Mouse (Mus musculus) embryonic facial prominence, embryonic 14.5 days (tissue): ENCODE data around the gene Tspan31. TPM values are rescaled to one million over a fixed set of nuclear protein-coding genes. Genes with fewer than 3 reads are reported as not detected.
"Not testable (repeated sequence)": the region's sequence is repeated elsewhere in the genome, so short reads cannot be mapped to it uniquely, and the experiment has no call there.

ENCODE experiments used
- ATAC-seq: fragments of 200-750 bp; cut with Nextera tagmentation; 2 replicates; pipeline ENCODE4 v1.8.0; 2017; ENCODE audit warnings: low read depth, moderate number of reproducible peaks, moderate TSS enrichment
- DNase-seq: peaks from one replicate; pipeline ENCODE4 v3.0.0-alpha.2; 2015; ENCODE audit warnings: low spot score
- H3K27ac ChIP-seq: fragments of 300-500 bp; sonication (generic); replicated peaks from 2 replicates; pipeline ENCODE4 v1.5.1; 2014; ENCODE audit warnings: low read depth, mild to moderate bottlenecking, low read length, moderate library complexity
- H3K27me3 ChIP-seq: fragments of 300-500 bp; sonication (generic); replicated peaks from 2 replicates; pipeline ENCODE4 v1.6.1; 2014; ENCODE audit warnings: low read length; ENCODE audit not compliant: control insufficient read depth, insufficient read depth
- H3K36me3 ChIP-seq: fragments of 300-500 bp; sonication (generic); 2 replicates; pipeline ENCODE4 v1.6.1; 2014; ENCODE audit warnings: low read length, mixed read lengths; ENCODE audit not compliant: control insufficient read depth, insufficient read depth
- H3K4me1 ChIP-seq: fragments of 300-500 bp; sonication (generic); 2 replicates; pipeline ENCODE4 v1.6.1; 2014; ENCODE audit warnings: antibody characterized with exemption, low read length; ENCODE audit not compliant: control insufficient read depth, insufficient read depth
- H3K4me2 ChIP-seq: fragments of 300-500 bp; sonication (generic); 2 replicates; pipeline ENCODE4 v1.6.1; 2014; ENCODE audit warnings: low read depth, mild to moderate bottlenecking, low read length, moderate library complexity, mixed read lengths
- H3K4me3 ChIP-seq: fragments of 300-500 bp; sonication (generic); 2 replicates; pipeline ENCODE4 v1.5.1; 2014; ENCODE audit warnings: low read depth, mild to moderate bottlenecking, low read length
- H3K9ac ChIP-seq: fragments of 300-500 bp; sonication (generic); 2 replicates; pipeline ENCODE4 v1.6.1; 2014; ENCODE audit warnings: low read depth, mild to moderate bottlenecking, low read length, moderate library complexity, mixed read lengths
- H3K9me3 ChIP-seq: fragments of 300-500 bp; sonication (generic); 2 replicates; pipeline ENCODE4 v1.6.1; 2016; ENCODE audit warnings: low read length; ENCODE audit not compliant: control insufficient read depth
- WGBS: fragments of 180-500 bp; shearing (Covaris S2); extraction: QIAGEN DNeasy Blood & Tissue Kit; methylation state at CpG from one replicate; pipeline ENCODE4 v1.1.7; 2014; 5-methylcytosine and 5-hydroxymethylcytosine counted together
- polyA plus RNA-seq: library from polyadenylated mRNA; unstranded; fragments of >200 nt; fragmentation: Nextera tagmentation; extraction: Ambion mirVana; gene quantifications from 2 replicates; pipeline ENCODE4 v1.2.1, GENCODE M21; 2014

The Tspan31 gene
- polyA plus RNA-seq, 1 experiment from 2014 or later = 51.8 TPM

DNA sequence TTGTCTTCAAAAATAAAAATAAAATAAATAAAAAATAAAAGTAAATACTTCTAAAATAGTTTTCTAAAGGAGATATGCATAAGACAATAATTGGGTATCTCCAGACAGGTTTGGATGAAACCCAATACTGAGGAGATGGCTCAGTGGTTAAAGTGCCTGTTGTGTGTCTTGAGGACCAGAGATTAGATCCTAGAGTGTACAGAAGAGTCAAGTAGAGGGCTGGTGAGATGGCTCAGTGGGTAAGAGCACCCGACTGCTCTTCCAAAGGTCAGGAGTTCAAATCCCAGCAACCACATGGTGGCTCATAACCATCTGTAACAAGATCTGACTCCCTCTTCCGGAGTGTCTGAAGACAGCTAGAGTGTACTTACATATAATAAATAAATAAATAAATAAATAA, 2.9 kb upstream of the Tspan31 start:
- not testable (repeated sequence) for ATAC-seq, H3K4me2 ChIP-seq, H3K4me3 ChIP-seq, H3K9ac ChIP-seq, H3K27ac ChIP-seq, H3K9me3 ChIP-seq, DNase-seq
- Histone ChIP-seq H3K27me3 (peaks cover 29% of the 10 kb centered on the region), H3K4me1 (peaks cover 16% of the 10 kb centered on the region), H3K36me3 (peaks cover 10% of the 10 kb centered on the region)
- 81% methylated on average over 2 of the region's 2 CpGs for WGBS

DNA sequence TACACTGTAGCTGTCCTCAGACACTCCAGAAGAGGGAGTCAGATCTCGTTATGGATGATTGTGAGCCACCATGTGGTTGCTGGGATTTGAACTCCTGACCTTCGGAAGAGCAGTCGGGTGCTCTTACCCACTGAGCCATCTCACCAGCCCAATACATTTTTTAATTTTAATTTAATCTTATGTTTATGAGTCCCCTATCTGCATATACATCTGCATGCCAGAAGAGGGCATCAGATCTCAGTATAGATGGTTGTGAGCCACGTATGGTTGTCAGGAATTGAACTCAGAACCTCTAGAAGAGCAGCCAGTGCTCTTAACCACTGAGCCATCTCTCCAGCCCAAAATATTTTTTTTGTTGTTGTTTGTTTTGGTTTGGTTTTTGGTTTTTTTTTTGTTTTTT, 2.2 kb upstream of the Tspan31 start:
- Histone ChIP-seq H3K4me1 (peaks cover 16% of the 10 kb centered on the region), H3K27me3 (peaks cover 22% of the 10 kb centered on the region), H3K36me3 (peaks cover 17% of the 10 kb centered on the region)
- not testable (repeated sequence) for H3K4me2 ChIP-seq, ATAC-seq, H3K9me3 ChIP-seq, DNase-seq, H3K27ac ChIP-seq, H3K4me3 ChIP-seq, H3K9ac ChIP-seq
- WGBS = 86% methylated on average over 4 of the region's 4 CpGs

GRCm38 (mm10) chr10:127071203-127071602, 1.1 kb upstream of the Tspan31 start:
- H3K27ac ChIP-seq = peak overlapping the region; percentile 82; the same call in 1 of the 2 replicates
- no peak for DNase-seq
- H3K9me3 ChIP-seq = no peaks in the 10 kb centered on the region
- no peak for ATAC-seq
- peaks cover 16% of the 10 kb centered on the region for H3K4me1 ChIP-seq
- H3K4me2 ChIP-seq = peak overlapping the region; percentile 86
- H3K27me3 ChIP-seq = peaks cover 12% of the 10 kb centered on the region
- peak overlapping the region; percentile 73 for H3K9ac ChIP-seq
- peak overlapping the region; percentile 62 for H3K4me3 ChIP-seq
- peaks cover 28% of the 10 kb centered on the region for H3K36me3 ChIP-seq
- WGBS = 69% methylated on average over 9 of the region's 9 CpGs

DNA sequence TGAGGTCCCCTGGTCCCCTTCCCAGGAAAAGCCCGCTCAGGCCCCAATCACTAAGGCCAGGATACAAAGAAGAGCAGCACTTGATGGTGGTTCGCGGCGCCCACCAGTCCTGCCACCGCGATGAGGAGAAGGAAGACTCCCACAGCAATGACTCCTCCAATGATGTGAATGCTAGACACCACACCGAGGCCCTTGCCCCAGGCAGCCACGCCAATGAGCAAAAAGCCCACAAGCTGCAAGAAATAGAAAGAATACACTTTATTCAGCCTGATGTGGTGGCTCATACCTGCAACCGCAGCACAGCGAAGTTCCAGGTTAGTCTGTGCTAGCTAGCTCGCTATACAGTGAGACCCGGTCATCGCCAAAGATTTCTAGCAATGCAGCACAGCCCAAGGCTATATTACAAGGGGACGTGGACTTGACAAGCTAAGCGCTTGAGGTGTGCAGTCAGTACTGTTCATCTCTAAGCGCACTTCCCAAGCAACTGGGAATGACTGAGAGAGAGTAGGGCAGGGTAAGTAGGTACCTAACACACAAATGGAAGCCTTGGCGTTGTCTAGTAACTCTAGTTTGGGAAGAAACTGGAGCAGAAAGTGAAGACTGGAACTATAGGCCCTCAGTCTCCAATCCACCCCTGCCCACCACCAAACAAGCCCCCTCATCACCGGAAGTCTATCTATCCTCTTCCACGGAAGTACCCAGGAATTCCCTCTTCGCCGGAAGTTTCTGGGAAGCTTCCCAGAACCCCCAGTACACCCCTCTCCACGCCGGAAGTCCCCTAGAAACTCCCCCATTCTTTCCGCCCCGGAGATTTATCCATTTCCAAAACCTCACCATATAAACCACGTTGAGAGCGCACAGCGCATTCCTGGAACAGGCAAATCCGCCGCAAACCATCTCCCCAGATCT, 529 bp downstream of the Tspan31 start:
- peaks cover 44% of the 10 kb centered on the region for H3K36me3 ChIP-seq
- H3K9ac ChIP-seq = peak overlapping the region; percentile 73
- H3K4me1 ChIP-seq = peaks cover 22% of the 10 kb centered on the region
- peak overlapping the region; percentile 76 for H3K4me2 ChIP-seq
- no peaks in the 10 kb centered on the region for H3K27me3 ChIP-seq
- H3K27ac ChIP-seq = peak overlapping the region; percentile 91
- DNase-seq (peak; percentile 87), ATAC-seq (peak; percentile 70)
- WGBS = 7% methylated on average over 30 of the region's 30 CpGs
- H3K4me3 ChIP-seq = peak overlapping the region; percentile 62
- no peaks in the 10 kb centered on the region for H3K9me3 ChIP-seq

DNA sequence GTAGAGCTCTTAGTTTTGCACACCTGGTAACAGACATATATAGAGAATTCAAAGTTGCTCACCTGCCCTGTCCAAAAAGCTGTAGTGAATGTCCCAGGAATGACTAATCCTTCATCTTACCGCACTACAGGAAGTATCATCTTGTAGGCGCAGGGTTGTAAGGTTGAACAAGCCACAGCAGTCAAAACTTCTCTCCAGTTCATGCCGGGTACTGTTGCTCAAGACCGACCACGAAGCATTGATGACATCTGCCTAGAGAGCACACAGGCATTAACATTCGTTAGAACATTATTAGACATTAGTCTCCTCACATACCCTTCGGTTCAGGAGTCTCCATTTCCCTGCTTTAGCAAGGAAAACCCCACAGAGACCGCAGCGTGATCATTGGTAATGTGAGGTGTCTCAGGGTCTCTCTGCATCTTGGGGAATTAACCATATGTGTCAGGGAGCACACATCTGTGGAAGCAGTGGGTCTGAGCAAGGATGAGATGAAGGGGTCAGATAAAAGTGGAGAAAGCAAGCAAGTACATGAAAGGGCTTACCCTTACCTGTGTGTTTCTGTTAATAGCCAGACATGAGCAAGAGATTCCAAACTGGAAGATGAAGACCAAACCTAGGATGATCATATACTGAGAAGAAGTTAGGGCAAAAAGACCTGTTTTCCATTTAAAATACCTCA, 1.6 kb downstream of the Tspan31 start:
- Histone ChIP-seq H3K36me3 (peaks cover 45% of the 10 kb centered on the region), H3K9me3 (no peaks in the 10 kb centered on the region), H3K4me3 (peak overlapping the region; percentile 62), H3K4me2 (peak overlapping the region; percentile 76), H3K9ac (peak overlapping the region; percentile 73), H3K4me1 (peaks cover 22% of the 10 kb centered on the region), H3K27ac (peak overlapping the region; percentile 91), H3K27me3 (no peaks in the 10 kb centered on the region)
- 70% methylated on average over 9 of the region's 9 CpGs for WGBS
- no peak for ATAC-seq
- DNase-seq = no peak

DNA sequence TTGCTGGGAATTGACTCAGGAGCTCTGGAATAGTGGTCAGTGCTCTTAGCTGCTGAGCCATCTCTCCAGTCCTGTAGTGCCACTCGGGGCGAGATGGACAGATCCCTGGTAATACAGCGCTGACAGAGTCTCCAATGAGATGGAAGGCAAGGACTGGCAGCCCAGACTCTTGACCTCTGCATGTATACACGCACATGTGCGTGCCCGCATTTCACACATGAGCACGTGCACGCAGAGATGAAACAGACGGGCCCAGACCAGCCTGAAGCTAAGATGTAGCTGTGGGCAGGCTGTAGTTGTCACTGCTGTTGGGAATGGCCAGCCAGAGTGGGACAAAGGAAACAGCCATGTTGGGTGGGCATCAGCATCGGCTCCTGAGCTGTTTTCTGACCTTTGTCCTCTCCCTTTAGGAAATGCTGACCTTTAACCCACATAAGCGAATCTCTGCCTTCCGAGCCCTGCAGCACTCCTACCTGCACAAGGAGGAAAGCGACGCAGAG, 3.5 kb downstream of the Tspan31 start:
- Histone ChIP-seq H3K36me3 (peaks cover 45% of the 10 kb centered on the region), H3K9ac (no peak overlapping the region), H3K27ac (no peak overlapping the region), H3K9me3 (no peaks in the 10 kb centered on the region), H3K4me3 (no peak overlapping the region), H3K27me3 (0 out of 2 replicates have a peak, but pooled peaks cover 1% of the 10 kb centered on the region), H3K4me2 (no peak overlapping the region), H3K4me1 (peaks cover 25% of the 10 kb centered on the region)
- 89% methylated on average over 14 of the region's 14 CpGs for WGBS
- ATAC-seq (no peak), DNase-seq (no peak)

DNA sequence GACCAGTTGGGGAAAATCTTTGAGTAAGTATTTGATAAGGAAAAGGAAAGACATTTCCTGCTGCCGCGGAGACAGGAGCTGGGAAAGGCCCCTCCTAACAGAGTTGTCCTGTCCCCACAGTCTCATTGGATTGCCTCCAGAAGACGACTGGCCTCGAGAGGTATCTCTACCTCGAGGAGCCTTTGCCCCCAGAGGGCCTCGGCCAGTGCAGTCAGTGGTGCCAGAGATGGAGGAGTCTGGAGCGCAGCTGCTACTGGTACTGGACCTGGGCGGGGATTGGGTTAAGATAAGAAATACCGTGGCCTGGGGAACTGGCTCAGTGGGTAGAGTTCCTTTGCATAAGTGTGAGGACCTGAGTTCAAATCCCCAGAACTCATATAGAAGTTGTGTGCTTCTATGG, 4.1 kb downstream of the Tspan31 start:
- Histone ChIP-seq H3K4me2 (no peak overlapping the region), H3K36me3 (peaks cover 45% of the 10 kb centered on the region), H3K9me3 (no peaks in the 10 kb centered on the region), H3K27me3 (0 out of 2 replicates have a peak, but pooled peaks cover 4% of the 10 kb centered on the region), H3K4me1 (peaks cover 21% of the 10 kb centered on the region), H3K9ac (no peak overlapping the region), H3K27ac (no peak overlapping the region), H3K4me3 (no peak overlapping the region)
- DNase-seq = no peak
- no peak for ATAC-seq
- WGBS = 84% methylated on average over 9 of the region's 9 CpGs

DNA sequence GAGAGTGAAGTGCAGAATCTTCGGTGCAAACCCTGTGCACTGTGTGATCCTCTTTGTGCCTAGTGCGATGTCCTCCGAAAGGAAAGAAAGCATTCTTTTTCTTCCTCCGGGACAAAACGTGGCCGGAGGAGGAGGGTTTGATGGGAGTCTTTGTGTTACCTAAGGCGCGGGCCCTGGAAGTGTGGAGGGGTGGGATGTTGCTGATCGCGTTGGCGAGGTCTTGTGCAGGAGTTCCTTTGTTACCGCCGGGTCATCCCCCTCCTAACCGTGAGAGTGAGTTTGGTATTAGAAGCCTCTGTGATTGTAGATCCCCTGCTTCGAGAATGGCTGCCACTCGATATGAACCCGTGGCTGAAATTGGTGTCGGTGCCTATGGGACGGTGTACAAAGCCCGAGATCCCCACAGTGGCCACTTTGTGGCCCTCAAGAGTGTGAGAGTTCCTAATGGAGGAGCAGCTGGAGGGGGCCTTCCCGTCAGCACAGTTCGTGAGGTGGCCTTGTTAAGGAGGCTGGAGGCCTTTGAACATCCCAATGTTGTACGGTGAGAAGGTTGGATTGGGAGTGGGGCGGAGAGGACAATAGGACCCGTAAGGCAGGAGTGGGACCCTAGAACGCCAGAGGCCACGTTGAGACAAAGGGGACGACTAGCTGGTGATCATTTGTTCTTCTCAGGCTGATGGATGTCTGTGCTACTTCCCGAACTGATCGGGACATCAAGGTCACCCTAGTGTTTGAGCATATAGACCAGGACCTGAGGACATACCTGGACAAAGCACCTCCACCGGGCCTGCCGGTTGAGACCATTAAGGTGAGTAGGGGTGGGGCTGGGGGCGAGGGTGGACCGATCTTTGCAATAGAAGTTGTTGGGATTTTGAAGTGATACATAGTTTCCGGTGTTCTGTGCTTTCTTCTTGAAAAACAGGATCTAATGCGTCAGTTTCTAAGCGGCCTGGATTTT, 5.9 kb downstream of the Tspan31 start:
- DNase-seq (no peak), ATAC-seq (no peak; the same call in 1 of the 2 replicates)
- peak overlapping the region; percentile 88 for H3K27ac ChIP-seq
- peak overlapping the region; percentile 97 for H3K9ac ChIP-seq
- H3K4me1 ChIP-seq = peaks cover 18% of the 10 kb centered on the region
- peak overlapping the region; percentile 90 for H3K4me3 ChIP-seq
- H3K27me3 ChIP-seq = 0 out of 2 replicates have a peak, but pooled peaks cover 11% of the 10 kb centered on the region
- 13% methylated on average over 37 of the region's 37 CpGs for WGBS
- H3K36me3 ChIP-seq = peaks cover 45% of the 10 kb centered on the region
- H3K4me2 ChIP-seq = peak overlapping the region; percentile 93
- H3K9me3 ChIP-seq = no peaks in the 10 kb centered on the region
